Mouse (Mus musculus): ENCODE data around the gene Syne1.

GRCm38 (mm10) chr10:5568991-5569390 lies 17.7 kb upstream of the Syne1 start:
- TF ChIP-seq CTCF (IDR thresholded peaks at IDR 0.05; ENCODE audit: extremely low read depth, insufficient read depth, insufficient read length, insufficient replicate concordance) (no peak), POLR2A (IDR thresholded peaks at IDR 0.05; ENCODE audit: low read depth, low read length) (no peak)
